Mouse (Mus musculus) embryo, embryonic 9.5 days (tissue): ENCODE data around the gene Ctsz.
A peak's percentile ranks its signal among the peaks of the same experiment; 100 is the strongest.

Experiments used
- DNase-seq: peaks from one replicate; pipeline ENCODE4 v3.0.0-alpha.2; 2017; ENCODE audit errors: extremely low spot score

The Ctsz gene

DNA sequence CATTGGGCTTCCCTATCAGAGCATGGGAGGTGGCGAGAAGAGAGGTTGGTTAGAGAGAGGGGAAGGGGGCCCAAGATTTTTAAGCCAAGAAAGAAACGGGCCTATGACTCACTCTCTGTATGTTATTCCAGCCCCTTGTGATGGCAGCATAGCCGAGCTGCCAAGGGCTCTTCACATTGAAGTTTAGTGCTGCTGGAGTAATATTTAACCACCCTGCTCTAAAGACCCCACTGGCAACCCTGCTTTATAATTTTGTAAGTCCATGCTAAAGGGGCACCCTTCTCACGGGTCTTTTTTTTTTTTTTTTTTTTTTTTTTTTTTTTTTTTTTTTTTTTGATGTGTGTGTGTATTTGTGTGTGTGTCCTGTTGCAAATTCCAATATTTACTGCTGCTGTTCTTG, 3.1 kb upstream of the Ctsz start:
- no peak for DNase-seq

DNA sequence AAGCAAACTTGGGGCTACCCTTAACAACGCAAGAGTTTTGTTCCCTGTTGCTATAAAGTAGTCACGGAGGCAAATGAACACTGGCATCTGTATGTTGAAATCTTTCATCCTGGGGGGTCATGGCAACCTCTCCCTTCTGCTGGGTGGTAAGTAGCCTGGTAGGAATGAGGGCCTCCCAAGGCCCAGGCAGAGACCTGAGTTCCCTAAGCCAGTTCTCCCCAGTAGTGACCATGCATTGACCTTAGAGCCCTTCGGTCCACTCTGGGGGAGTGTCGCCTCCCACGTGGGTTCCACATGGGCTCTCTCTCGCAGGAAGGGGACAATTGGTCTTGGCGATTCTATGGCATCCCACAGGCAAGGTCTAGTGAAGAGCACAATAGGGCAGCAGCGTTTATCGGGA, 1.1 kb upstream of the Ctsz start:
- no peak for DNase-seq

DNA sequence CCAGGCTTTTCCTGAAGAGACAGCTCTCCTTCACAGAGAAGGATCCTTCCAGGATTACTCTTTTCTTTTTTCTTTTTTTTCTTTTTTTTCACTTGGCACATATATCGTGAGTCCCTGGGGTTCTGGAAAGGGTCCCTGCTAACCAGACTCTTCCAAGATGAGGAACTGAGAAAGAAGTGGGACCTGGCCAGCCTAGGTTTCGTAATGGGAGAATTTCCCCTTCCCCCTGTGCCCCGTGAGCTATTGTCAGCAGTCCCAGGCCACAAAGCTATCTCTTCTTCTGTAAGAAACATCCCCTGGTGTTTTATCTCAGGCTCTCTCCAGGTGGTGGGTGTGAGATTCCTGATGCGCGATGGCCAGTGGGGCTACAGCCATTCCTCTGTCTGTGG, 605 bp upstream of the Ctsz start:
- DNase-seq = no peak

DNA sequence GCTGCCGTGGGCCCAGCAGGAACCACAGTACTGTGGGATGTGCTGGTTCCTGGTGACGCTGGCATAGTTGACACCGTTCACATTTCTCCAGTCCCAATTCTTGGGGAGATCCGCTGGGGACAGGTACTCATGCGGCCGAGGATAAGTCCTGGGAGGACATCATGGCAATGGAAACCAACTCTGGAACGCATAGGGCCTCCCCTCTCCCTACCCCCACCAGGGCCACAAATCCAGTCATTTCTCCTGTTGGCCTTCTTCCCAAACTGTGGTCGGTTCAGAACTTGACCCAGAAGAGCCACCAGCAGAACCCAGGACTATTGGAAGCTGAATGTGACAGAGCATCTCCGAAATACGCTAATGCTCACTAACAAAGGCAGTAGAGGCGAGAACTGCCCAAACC, 658 bp downstream of the Ctsz start:
- DNase-seq = no peak

DNA sequence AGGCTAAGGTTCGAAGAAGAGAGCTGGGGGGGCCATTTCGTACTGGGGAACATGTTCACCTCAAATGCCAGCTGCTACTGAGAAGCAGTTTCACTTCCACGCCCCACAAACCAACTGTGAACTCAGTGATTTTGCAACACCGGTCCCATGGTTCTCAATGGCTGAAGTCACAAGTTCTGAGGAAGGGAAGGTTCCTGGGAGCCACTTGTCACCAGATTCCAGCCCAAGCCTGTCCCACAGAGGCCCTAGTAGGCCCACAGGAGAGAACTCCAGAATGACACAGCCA, 1.2 kb downstream of the Ctsz start:
- DNase-seq = no peak

DNA sequence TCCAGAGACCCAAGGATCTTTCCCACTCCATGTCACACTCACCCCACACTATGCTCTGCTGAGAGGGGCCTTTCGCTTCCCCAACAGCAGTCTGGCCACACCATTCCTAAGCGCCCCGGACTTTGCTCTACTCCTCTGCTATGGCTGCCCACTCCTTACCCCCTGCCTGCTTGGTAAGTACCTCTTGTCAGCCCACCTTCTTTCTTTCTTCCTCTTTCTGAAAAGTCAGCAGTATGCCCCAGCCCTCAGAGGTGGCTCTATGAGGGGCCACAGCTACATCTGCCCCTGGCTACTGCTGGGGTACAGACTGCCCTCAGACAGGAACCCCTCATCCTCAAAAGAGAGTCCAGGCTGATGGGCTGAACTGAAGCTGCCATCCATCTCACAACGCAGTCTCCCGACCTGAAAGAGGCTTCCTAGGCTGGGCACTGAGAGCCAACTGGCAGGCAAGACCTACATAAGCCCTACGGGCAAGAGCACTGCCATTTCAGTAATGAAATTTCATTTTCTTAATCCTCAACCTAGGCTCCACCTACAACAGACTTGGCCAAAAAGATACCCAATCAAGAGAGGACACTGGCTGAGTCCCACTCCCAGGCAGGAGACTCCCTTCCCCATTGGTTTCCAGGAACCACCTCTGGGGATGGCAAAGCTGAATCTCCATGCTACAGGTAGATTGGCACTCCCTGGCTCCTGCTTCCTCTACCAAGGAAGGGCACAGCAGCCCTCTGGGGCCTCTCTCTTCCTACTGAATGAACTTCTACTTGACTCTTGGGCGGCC, 1.7 kb downstream of the Ctsz start:
- no peak for DNase-seq

DNA sequence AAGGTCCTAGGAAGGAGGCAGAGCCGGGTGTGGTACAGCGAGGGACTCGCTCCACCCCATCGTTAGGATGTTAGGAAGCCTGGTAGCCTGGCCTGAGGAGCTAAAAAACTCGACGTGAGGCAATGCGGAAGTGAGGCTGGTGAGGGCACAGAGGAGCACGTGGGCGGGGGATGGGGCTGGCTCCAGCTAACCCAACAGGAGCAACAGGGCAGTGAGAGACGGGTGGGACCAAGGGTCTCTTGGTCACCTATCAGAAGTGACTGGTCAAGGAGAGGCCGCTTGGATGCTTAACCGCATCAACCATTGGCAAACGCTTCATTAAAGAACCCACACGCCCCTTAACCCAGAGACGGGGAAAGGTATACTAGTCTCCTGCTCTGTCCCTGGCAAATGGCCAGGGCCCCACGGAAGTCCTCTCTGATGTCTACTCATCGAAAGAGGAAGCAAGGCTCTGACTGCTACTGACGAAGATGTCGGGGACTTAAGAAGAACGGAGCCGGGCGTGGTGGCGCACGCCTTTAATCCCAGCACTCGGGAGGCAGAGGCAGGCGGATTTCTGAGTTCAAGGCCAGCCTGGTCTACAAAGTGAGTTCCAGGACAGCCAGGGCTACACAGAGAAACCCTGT, 2.6 kb downstream of the Ctsz start:
- no peak for DNase-seq

DNA sequence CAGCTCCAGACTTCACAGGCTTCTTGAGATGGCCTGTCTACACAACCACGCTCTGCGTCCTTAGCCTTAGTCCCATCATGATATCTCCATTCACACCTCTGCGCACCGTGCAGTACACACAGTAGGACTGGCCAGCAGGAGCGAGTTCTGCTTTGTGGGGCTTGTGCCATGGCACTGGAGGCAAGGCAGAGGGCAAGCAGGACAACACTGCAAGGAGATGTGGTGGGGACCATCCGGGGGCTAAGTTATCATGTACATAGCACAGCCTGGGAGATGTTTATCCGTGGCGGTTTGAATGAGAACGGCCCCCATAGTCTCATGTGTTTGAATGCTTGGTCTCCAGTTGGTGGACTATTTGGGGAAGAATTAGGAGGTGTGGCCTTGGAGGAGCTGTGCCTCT, 3.9 kb downstream of the Ctsz start:
- no peak for DNase-seq

DNA sequence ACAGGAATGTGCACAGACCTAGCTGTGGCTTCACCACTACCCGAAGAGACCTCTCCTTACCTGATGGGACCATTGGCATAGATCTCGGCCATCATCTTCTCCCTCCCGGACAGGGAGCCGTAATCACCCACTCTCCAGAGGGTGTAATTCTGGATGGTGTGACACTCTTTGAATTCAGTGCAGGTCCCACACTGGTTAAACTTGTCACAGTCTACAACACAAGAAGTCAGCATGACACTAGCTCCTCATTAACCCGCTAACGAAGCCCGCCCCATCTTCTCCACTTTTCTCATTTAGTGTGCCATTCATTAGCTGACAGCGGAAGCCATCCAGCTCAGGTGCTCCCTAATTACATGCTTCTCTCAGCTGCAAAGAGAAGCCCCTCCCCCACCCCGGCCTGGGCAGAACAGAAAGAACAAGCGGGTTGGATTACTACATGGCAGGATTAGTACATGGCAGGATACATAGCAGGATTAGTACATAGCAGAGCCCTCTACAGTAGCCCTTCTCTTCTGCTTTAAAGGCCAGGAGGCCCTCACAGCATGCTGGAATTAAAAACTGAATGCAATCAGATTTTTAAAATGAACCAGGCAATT, 9.7 kb downstream of the Ctsz start:
- DNase-seq = no peak

DNA sequence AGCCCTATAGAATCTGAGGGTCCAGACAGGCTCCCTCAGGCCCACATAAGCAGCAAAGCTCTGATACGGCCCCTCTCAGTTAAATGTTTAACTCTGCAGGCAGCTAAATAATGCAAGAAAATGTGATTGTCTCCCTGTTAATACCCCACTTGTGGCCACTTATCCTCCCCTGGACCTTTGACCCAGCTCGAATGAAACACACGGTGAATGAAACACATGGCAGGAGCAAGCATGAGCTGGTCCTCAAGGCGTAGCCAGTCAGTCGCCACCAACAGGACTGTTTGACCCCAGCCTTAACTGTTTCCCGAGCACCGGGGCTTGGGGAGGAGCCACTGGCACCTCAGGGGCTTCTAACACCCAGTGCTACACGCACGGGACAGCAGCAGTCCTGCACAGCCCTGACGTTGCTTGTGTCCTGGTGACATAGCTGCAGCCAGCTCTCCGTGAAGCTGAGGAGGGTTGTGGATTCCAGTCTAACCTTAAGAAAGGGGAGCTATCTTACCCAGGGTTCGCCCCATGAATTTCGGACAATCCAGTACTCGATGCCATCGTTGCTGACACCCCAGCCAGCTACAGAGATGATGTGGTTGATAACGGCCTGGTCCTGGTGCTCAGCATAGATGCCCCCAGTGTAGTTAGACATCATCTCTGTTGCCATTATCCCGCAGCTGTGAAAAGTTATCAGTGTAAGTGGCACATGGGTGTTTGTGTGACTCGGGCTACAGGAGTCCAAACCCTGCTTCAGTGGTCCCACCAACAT, 10.6 kb downstream of the Ctsz start:
- DNase-seq = no peak

DNA sequence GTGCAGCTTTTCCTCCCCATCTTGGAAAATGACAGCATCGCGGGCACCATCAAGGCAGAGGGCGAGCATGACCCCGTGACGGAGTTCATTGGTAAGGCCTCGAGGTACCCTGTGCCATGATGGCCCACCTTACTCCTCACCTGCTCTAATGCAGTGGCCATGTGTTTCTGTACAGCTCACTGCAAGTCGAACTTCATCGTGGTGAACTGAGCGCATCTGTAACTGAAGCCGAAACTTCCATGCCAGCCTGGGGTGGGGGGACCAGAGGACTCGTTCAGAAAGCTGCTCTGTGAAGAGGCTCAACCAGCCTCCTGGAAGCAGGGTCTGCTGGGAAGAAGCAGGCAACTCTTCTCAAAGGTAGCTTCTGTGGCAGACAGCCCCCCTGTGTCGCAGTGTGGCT, 12.0 kb downstream of the Ctsz start:
- no peak for DNase-seq

DNA sequence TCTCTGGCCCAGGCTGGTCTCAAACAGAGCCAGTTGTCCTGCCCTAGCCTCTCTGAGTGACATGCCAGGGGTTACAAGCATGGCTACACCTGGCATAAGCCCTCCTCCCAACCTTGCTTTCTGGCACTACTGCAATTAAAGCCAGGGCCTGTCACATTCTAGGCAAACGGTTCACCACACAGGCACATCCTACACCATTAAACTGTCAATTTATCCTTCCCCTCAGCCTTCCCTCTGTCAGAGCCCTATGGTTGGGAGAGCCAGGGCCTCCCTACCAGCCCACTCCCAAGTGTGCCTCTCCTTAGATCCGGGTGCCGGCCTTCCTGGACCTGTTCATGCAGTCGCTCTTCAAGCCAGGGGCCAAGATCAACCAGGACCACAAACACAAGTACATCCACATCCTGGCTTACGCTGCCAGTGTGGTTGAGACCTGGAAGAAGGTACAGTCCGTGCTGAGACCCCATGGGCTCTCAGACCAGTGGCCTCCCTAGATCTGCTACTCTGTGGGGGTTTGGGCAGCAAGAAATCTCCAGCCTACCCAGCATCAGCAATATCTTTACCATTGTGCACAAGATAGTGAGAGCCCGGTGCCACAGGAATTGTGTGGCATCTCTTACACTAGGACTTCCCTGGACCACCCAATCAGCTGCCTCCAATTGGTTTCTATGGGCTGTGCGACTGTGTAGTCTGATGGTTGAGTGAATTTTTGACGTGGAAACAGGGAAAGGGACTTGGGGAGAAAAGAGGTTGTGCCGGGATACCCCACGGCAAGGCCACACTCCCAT, 14.3 kb downstream of the Ctsz start:
- no peak for DNase-seq

DNA sequence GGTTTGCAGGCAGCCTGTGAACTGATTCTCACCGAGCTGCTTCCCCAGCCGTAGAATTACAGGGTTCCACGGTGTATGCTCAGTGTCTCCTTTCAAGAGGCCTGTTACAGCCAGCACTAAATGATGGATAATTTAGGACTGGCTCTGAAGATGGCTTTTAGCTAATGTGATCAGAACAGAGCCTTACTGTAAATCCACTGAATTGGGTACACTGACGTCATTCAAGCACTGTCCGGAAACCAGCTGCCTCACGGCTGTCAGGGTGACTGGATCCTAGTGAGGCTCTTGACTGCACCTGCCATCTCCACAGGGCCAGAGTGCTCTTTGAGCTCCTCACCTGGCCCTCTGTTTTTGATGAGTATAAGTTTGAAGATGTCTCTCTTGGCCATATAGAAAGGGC, 17.7 kb downstream of the Ctsz start:
- no peak for DNase-seq

DNA sequence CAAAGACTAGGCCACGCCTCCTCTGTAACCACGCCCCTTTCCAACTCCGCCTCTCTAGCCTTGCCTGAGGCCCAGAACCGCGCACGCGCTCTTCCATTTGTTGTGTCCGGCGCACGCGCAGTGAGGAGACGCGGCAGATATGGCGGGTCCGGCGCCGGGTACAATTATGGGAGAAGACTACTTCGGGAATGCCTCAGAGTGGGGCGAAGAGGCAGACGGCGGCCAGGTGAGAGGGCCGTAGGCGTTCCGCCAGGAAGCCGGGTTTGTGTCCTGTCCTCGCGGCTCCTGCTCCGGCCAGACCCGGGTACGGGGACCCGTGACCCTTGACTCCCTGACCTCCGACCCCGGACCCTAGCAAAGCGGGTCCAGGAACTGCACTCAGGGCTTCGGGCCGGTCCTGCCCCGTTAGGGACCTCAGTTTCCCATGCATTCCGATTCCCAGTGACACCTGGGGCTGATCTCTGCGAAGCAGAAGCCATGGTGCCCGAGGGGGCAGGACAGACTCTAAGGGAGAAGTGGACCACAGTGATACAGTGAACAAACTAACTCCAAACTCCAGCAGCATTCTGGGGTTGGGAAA, 23.0 kb downstream of the Ctsz start, which contains the start of gene Nelfcd:
Nelfcd (plus strand) TSS at position 74 of the 580 bp plus-strand sequence.
- DNase-seq = peak; percentile 98

DNA sequence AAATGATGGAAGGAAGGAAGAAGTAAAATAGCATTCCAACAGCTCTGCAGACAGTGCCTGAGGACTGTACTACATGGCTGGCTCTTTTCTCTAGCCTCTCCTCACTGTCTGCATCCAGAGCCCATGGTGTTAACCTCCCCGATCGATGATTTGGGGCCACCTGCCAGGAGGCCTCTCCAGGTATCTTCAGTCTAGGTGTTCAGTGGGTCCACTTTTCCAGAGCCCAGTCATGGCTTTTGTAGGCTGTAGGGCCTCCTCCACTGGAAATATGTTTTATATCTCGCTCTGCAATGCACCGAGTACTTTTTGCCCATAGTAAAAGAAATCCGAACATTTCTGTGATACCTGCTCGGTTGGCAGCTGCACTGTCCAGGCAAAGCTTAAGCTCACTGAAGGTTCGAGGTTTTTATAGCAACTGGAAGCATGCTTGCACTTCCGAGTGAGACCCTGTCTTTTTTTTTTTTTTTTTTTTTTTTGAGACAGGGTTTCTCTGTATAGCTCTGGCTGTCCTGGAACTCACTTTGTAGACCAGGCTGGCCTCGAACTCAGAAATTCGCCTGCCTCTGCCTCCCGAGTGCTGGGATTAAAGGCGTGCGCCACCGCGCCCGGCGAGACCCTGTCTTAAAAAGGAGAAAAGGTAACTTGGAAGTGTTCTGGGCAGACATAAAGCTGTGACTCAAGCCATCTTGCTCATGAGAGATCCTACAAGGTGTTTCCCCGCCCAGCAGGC, 23.7 kb downstream of the Ctsz start:
- no peak for DNase-seq

DNA sequence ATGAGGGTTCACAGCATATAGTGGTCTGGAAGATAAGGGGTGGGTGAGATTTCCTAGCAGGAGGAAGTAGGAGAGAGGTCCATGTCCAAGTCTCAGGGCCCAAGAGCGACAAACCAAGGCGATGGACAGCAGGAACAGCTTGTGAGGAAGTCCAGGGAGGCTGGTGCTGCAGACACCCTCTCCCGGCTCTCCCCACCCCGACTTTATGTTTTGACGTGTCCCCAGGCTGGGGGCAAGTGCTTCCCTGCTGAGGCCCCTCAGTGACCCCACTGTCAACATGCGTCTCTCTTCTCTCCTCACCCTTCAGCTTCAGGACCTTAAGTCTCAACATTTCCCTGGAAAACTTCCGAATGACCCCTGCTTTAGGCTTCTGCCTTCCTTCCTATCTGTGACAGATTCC, 25.7 kb downstream of the Ctsz start:
- no peak for DNase-seq

DNA sequence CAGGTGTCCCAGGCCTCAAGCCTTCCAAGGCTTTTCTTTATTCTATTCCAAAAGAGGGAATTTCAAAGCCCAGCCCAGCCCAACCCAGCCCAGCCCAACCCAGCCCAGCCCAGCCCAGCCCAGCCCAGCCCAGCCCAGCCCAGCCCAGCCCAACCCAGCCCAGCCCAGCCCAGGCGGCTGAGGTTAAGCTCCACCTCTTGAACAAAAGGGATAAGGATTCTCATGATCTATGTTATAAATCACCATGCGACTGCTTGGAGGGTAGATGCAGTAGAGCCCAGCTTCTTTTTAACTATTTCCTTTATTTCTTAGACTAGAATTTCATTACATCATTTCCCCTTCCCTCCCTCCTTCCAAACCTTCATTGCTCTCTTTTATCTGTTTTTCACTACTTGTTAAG, 28.6 kb downstream of the Ctsz start:
- DNase-seq = no peak

DNA sequence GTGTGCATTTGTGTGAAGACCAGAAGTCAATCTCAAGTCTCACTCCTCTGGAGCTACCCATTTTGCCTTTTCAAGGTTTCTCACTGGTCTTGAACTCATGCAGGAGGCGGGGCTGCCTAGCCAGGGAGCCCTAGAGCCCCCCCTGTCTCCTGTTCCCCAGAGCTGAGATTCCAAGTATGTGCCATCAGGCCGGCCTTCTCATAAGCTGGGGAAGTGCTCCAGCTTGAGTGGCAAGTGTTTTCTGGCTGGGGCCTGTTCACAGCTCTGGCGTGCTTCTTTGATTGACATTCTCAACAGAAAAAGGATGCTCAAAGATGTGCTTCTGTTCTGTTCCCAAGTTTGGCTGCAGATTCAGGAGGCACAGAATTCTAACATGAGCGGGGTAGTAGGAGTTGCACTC, 38.4 kb downstream of the Ctsz start:
- DNase-seq = no peak

DNA sequence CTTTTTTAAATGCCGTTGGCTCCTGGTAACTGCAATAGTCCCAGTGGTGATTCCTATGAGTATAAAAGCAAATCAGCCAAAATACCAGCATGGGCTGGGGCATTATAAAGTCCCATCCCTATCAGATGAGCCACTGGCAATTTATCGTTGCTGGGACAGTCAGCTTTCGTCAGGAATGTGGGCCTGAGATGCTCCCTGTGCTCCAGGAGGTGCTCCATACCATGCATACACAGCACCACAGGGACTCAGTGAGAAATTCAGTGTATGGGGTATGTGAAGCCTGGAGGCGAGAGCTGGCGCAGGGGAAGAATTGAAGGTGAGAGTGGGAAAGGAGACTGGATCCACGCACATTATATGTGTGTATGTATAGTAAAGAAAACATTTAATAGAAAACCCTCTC, 41.0 kb downstream of the Ctsz start:
- DNase-seq = no peak

DNA sequence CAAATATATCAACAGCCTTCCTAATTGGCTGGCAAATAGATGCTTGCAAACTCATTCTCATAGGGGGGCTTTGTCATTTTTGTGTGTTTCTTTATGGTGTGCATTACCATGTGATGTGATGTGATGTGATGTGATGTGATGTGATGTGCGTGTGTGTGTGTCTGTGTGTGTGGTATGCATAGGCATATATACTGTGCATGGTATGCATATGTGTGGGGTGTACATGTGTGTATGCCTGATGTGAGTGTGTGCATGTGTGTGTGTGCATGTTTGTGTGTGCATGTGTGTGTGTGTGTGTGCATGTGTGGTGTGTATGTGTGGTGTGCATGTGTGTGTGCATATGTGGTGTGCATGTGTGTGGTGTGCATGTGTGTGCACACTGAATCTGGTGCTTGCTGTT, 41.8 kb downstream of the Ctsz start:
- DNase-seq = no peak

DNA sequence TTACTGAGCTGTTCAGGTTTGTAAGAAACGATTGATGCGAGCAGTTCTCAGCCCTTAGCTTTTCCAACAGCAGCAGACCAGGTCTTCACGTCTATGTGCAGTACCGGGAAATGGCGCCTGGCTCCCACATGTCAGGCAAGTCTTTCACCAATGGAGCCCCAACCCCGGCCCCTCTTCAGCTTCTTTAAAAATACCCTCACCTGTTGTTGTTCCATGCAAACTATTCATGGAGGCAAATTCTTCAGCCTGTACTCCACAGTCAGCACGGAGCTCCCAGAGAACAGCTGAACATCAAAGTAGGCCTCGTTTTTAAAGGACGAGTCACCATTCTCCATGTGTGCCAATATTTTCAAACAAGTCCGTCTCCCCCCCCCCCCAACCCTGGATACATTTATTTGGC, 42.2 kb downstream of the Ctsz start:
- no peak for DNase-seq
